Mouse (Mus musculus) myocyte (in vitro differentiated cells): ENCODE measurements at regions not wholly inside any gene's neighbourhood (a gene's known extent, or its start where the extent isn't known, plus 50 kb on each side); places are given as distances from the start of the nearest gene placed in this dataset.

Source experiments
- H3K27me3 ChIP-seq: one replicate; pipeline ENCODE4 v1.6.1; 2011; ENCODE audit not compliant: control insufficient read depth, insufficient read depth, insufficient read length
- H3K36me3 ChIP-seq: one replicate; pipeline ENCODE4 v1.6.1; 2011; ENCODE audit not compliant: control insufficient read depth, insufficient read depth
- H3K4me2 ChIP-seq: one replicate; pipeline ENCODE4 v1.6.1; 2011; ENCODE audit warnings: low read depth, control low read depth
- H3K4me3 ChIP-seq: one replicate; pipeline ENCODE4 v1.5.1; 2011; ENCODE audit warnings: mild to moderate bottlenecking, control low read depth, moderate library complexity
- H3K79me2 ChIP-seq: one replicate; pipeline ENCODE4 v1.6.1; 2011; ENCODE audit not compliant: control insufficient read depth, insufficient read depth
- H3ac ChIP-seq: one replicate; pipeline ENCODE4 v1.6.1; 2011; ENCODE audit not compliant: control insufficient read depth, insufficient read length
- CEBPB ChIP-seq: IDR thresholded peaks from 2 replicates; pipeline ENCODE4 v1.6.1; 2011; ENCODE audit warnings: mild to moderate bottlenecking, moderate library complexity; ENCODE audit not compliant: poor library complexity, insufficient read depth, severe bottlenecking
- E2F4 ChIP-seq: IDR thresholded peaks from one replicate; pipeline ENCODE4 v1.6.1; 2011; ENCODE audit warnings: mild to moderate bottlenecking, control low read depth, moderate library complexity; ENCODE audit not compliant: insufficient read depth
- MAX ChIP-seq: IDR thresholded peaks from one replicate; pipeline ENCODE4 v1.6.1; 2011; ENCODE audit warnings: low read depth, mild to moderate bottlenecking, control low read depth
- MYOD1 ChIP-seq, 3 experiments: IDR thresholded peaks; one replicate each; pipeline ENCODE4 v1.6.1; 2011; ENCODE audit warnings: control low read depth in 2 of 3, low read depth in 2 of 3, mild to moderate bottlenecking in 2 of 3, moderate library complexity in 1 of 3; ENCODE audit not compliant: insufficient read length in 2 of 3, control insufficient read depth in 1 of 3
- MYOG ChIP-seq, 3 experiments: IDR thresholded peaks; one replicate each; pipeline ENCODE4 v1.6.1; 2011; ENCODE audit warnings: control low read depth in 2 of 3, low read depth in 2 of 3, mild to moderate bottlenecking in 2 of 3; ENCODE audit not compliant: insufficient read length in 2 of 3, control insufficient read depth in 1 of 3, insufficient read depth in 1 of 3
- POLR2A ChIP-seq: IDR thresholded peaks from one replicate; pipeline ENCODE4 v1.6.1; 2011; ENCODE audit warnings: low read depth, mild to moderate bottlenecking, control low read depth, moderate library complexity; ENCODE audit not compliant: insufficient read length
- POLR2AphosphoS2 ChIP-seq: IDR thresholded peaks from one replicate; pipeline ENCODE4 v1.6.1; 2011; ENCODE audit warnings: low read depth, control low read depth; ENCODE audit not compliant: insufficient read length
- REST ChIP-seq: IDR thresholded peaks from one replicate; pipeline ENCODE4 v1.6.1; 2011; ENCODE audit warnings: mild to moderate bottlenecking, control low read depth, moderate library complexity; ENCODE audit not compliant: insufficient read depth, insufficient read length
- SRF ChIP-seq: IDR thresholded peaks from one replicate; pipeline ENCODE4 v1.6.1; 2011; ENCODE audit warnings: low read depth; ENCODE audit not compliant: control insufficient read depth, insufficient read length
- TCF12 ChIP-seq: IDR thresholded peaks from one replicate; pipeline ENCODE4 v1.6.1; 2011; ENCODE audit warnings: mild to moderate bottlenecking, control low read depth; ENCODE audit not compliant: poor library complexity, insufficient read depth, severe bottlenecking
- TCF3 ChIP-seq: IDR thresholded peaks from one replicate; pipeline ENCODE4 v1.6.1; 2011; ENCODE audit warnings: low read depth, control low read depth; ENCODE audit not compliant: insufficient read length
- USF1 ChIP-seq: IDR thresholded peaks from one replicate; pipeline ENCODE4 v1.6.1; 2011; ENCODE audit warnings: low read depth, mild to moderate bottlenecking, control low read depth, moderate library complexity

GRCm38 (mm10) chr12:99614420-99614819 lies 51.0 kb upstream of the Foxn3 start:
- no peak overlapping the region for H3K4me2 ChIP-seq
- H3K27me3 ChIP-seq, result peaks cover 35% of the 10 kb centered on the region
- no peaks in the 10 kb centered on the region for H3K79me2 ChIP-seq
- no peak overlapping the region for H3ac ChIP-seq
- H3K4me3 ChIP-seq, result no peak overlapping the region
- TF ChIP-seq POLR2A (no peak), MYOG (IDR thresholded peaks at IDR 0.05; ENCODE audit: control insufficient read depth in 1 of 3, insufficient read depth in 1 of 3, insufficient read length in 2 of 3, low read depth in 2 of 3) (no peak), USF1 (no peak), REST (no peak), TCF12 (no peak), TCF3 (no peak), MAX (no peak), CEBPB (no peak), E2F4 (no peak), POLR2AphosphoS2 (no peak), SRF (no peak), MYOD1 (IDR thresholded peaks at IDR 0.05; ENCODE audit: control insufficient read depth in 1 of 3, insufficient read length in 2 of 3, low read depth in 2 of 3) (no peak)
- H3K36me3 ChIP-seq, result no peaks in the 10 kb centered on the region
